Mouse (Mus musculus): ENCODE data around the gene Lst1. TPM values are rescaled to one million over a fixed set of nuclear protein-coding genes. Genes with fewer than 3 reads are reported as not detected.

Lst1 gene
- polyA plus RNA-seq, 1 experiment, result 49.6 TPM

GRCm38 (mm10) chr17:35175968-35176367 is 12.3 kb downstream of the Lst1 start, which contains the start of gene Aif1:
Aif1 (minus strand) TSS chr17:35176068.
- H3K4me1 ChIP-seq (replicated peaks; ENCODE audit: control insufficient read depth, insufficient read depth, low read length), result peaks cover 33% of the 10 kb centered on the region
- no peak within 1 kb of the TSS for H3K27ac ChIP-seq (ENCODE audit: control insufficient read depth, insufficient read depth, low read length)
- no peak within 1 kb of the TSS for H3K4me3 ChIP-seq (ENCODE audit: control insufficient read depth, insufficient read depth, low read length)
- no peak for DNase-seq
- TF ChIP-seq CTCF (IDR thresholded peaks at IDR 0.05; ENCODE audit: borderline replicate concordance, control insufficient read depth, extremely low read depth, insufficient read depth, low read length, poor library complexity) (no peak), POLR2A (IDR thresholded peaks at IDR 0.05; ENCODE audit: control insufficient read depth, extremely low read depth, insufficient read depth, low read length, poor library complexity) (no peak)
- no peaks in the 10 kb centered on the region for H3K27me3 ChIP-seq (ENCODE audit: control insufficient read depth, insufficient read depth, low read length)
- 90% methylated on average over 2 of the region's 2 CpGs for WGBS
- H3K36me3 ChIP-seq (ENCODE audit: control insufficient read depth, insufficient read depth, low read length), result no peaks in the 10 kb centered on the region

- Histone ChIP-seq H3K36me3 (ENCODE audit: control insufficient read depth, insufficient read depth, low read length) (no peaks in the 10 kb centered on the region), H3K27me3 (ENCODE audit: control insufficient read depth, insufficient read depth, low read length) (no peaks in the 10 kb centered on the region), H3K4me1 (replicated peaks; ENCODE audit: control insufficient read depth, insufficient read depth, low read length) (peaks cover 32% of the 10 kb centered on the region), H3K4me3 (ENCODE audit: control insufficient read depth, insufficient read depth, low read length) (no peak overlapping the region), H3K27ac (ENCODE audit: control insufficient read depth, insufficient read depth, low read length) (no peak overlapping the region)
- WGBS, result 72% methylated on average over 6 of the region's 6 CpGs
- DNase-seq, result no peak
- TF ChIP-seq POLR2A (IDR thresholded peaks at IDR 0.05; ENCODE audit: control insufficient read depth, extremely low read depth, insufficient read depth, low read length, poor library complexity) (no peak), CTCF (IDR thresholded peaks at IDR 0.05; ENCODE audit: borderline replicate concordance, control insufficient read depth, extremely low read depth, insufficient read depth, low read length, poor library complexity) (no peak)
Measured at GRCm38 (mm10) chr17:35175382-35175781, 12.9 kb downstream of the Lst1 start.

- H3K36me3 ChIP-seq (ENCODE audit: control insufficient read depth, insufficient read depth, low read length), result no peaks in the 10 kb centered on the region
- no peak overlapping the region; the same call in 1 of the 2 replicates for H3K27ac ChIP-seq (ENCODE audit: control insufficient read depth, insufficient read depth, low read length)
- 70% methylated on average over 8 of the region's 8 CpGs for WGBS
Measured at GRCm38 (mm10) chr17:35174201-35174977, 13.8 kb downstream of the Lst1 start.

DNA sequence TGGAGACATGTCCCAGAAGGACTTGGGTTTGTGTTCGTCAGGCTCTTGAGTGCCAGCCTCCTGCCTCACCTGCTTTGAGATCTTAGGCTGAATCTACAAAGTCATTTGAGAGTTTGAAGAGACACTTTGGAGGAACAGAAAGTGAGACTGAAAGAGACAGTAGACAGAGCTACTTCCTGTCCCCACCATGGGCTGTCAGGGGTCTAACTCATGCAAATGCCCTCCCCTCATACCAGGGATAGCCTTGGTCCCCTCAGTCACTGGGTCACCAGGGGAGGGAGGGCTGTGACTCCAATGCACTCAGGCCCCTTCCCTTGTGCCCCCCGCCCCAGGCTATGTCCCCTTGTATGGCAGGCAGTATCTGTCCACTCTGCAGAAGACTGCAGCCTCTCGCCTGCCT is 14.9 kb downstream of the Lst1 start:
- no peak overlapping the region for H3K4me3 ChIP-seq (ENCODE audit: control insufficient read depth, insufficient read depth, low read length)

More at GRCm38 (mm10) chr17:35174201-35174977, 13.8 kb downstream of the Lst1 start:
- no peaks in the 10 kb centered on the region for H3K27me3 ChIP-seq (ENCODE audit: control insufficient read depth, insufficient read depth, low read length)
- no peak for TF ChIP-seq POLR2A (IDR thresholded peaks at IDR 0.05; ENCODE audit: control insufficient read depth, extremely low read depth, insufficient read depth, low read length, poor library complexity)
- no peak for TF ChIP-seq CTCF (IDR thresholded peaks at IDR 0.05; ENCODE audit: borderline replicate concordance, control insufficient read depth, extremely low read depth, insufficient read depth, low read length, poor library complexity)
- H3K4me3 ChIP-seq (ENCODE audit: control insufficient read depth, insufficient read depth, low read length), result no peak overlapping the region
- no peak for DNase-seq
- H3K4me1 ChIP-seq (replicated peaks; ENCODE audit: control insufficient read depth, insufficient read depth, low read length), result peaks cover 27% of the 10 kb centered on the region

DNA sequence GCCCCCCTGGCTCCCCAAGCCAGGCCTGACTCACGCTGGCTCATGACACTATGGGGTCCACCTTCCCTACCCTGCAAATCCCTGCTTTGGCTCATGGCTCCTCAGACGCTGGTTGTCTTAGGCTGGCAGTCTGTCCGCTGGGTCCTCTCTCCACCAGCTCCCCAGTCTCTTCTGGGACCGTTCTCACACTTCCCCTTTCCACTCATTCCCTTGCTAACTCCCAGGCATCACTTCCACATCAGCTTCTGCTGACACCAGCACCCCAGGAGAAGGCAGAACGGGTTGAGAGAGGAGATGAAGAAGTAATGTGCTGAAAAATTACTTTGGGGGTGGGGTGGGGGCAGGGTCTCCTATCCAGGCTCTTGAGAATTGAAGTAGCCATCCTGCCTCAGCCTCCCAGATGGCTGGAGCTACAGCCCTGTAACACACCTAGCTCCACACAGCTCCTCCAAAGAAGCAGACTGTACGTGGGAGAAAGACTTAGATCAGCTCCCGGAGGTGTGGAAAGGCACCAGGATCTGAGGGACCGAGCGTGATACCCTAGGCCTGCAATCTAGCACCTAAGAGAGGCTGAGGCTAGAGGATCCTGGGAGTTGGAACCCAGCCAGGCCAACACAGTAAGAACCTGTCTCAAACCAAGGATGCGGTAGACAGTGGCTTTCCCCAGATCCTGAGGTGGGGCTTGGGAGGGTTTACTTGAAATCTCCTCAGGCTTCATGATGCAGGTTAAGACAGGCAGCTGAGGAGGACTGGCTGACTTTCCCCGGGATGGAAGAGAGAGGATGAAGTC is 15.6 kb downstream of the Lst1 start:
- peaks cover 28% of the 10 kb centered on the region for H3K4me1 ChIP-seq (replicated peaks; ENCODE audit: control insufficient read depth, insufficient read depth, low read length)
- WGBS, result 64% methylated on average over 11 of the region's 11 CpGs
- no peaks in the 10 kb centered on the region for H3K27me3 ChIP-seq (ENCODE audit: control insufficient read depth, insufficient read depth, low read length)
- no peak for DNase-seq
- 0 out of 2 replicates have a peak overlapping the region, but pooled peaks have one; percentile 3 for H3K4me3 ChIP-seq (ENCODE audit: control insufficient read depth, insufficient read depth, low read length)
- no peak for TF ChIP-seq CTCF (IDR thresholded peaks at IDR 0.05; ENCODE audit: borderline replicate concordance, control insufficient read depth, extremely low read depth, insufficient read depth, low read length, poor library complexity)
- TF ChIP-seq POLR2A (IDR thresholded peaks at IDR 0.05; ENCODE audit: control insufficient read depth, extremely low read depth, insufficient read depth, low read length, poor library complexity), result no peak
- H3K36me3 ChIP-seq (ENCODE audit: control insufficient read depth, insufficient read depth, low read length), result no peaks in the 10 kb centered on the region
- peak overlapping the region; percentile 87 for H3K27ac ChIP-seq (ENCODE audit: control insufficient read depth, insufficient read depth, low read length)

More for the DNA sequence above, 14.9 kb downstream of the Lst1 start:
- no peak for TF ChIP-seq CTCF (IDR thresholded peaks at IDR 0.05; ENCODE audit: borderline replicate concordance, control insufficient read depth, extremely low read depth, insufficient read depth, low read length, poor library complexity)
- TF ChIP-seq POLR2A (IDR thresholded peaks at IDR 0.05; ENCODE audit: control insufficient read depth, extremely low read depth, insufficient read depth, low read length, poor library complexity), result no peak
- no peaks in the 10 kb centered on the region for H3K36me3 ChIP-seq (ENCODE audit: control insufficient read depth, insufficient read depth, low read length)
- H3K27me3 ChIP-seq (ENCODE audit: control insufficient read depth, insufficient read depth, low read length), result no peaks in the 10 kb centered on the region
- H3K4me1 ChIP-seq (replicated peaks; ENCODE audit: control insufficient read depth, insufficient read depth, low read length), result peaks cover 28% of the 10 kb centered on the region
- no peak for DNase-seq
- H3K27ac ChIP-seq (ENCODE audit: control insufficient read depth, insufficient read depth, low read length), result peak overlapping the region; percentile 87
- 56% methylated on average over 3 of the region's 3 CpGs for WGBS

DNA sequence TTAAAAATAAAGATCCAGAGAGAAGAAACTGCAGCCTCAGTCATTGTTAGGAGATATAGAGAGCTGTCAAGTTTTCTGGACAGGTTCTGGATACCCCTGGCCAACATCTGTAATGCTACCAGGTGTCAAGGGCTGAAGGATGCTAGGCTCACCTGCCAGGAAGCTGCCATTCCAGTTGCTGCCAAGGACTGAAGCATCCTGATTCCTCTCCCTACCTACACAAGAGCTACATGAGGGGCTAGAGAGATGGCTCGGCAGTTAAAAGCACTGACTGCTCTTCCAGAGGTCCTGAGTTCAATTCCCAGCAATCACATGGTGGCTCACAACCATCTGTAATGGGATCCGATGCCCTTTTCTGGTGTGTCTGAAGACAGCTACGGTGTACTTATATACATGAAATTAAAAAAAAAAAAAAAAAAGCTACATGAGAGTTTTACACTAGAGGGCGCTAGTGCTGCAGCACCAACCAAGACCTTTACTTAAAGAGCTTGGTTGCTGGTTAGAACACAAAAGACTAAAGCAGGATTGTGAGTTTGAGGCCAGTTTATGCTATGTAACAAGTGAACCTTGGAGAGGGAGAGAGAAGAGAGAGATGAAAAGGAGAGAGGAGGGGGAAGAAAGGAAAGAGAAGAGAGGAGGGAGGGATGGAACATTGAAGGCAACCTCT is 19.6 kb downstream of the Lst1 start:
- Histone ChIP-seq H3K36me3 (ENCODE audit: control insufficient read depth, insufficient read depth, low read length) (no peaks in the 10 kb centered on the region), H3K27ac (ENCODE audit: control insufficient read depth, insufficient read depth, low read length) (no peak overlapping the region), H3K4me1 (replicated peaks; ENCODE audit: control insufficient read depth, insufficient read depth, low read length) (peaks cover 25% of the 10 kb centered on the region), H3K4me3 (ENCODE audit: control insufficient read depth, insufficient read depth, low read length) (no peak overlapping the region), H3K27me3 (ENCODE audit: control insufficient read depth, insufficient read depth, low read length) (no peaks in the 10 kb centered on the region)
- no peak for TF ChIP-seq POLR2A (IDR thresholded peaks at IDR 0.05; ENCODE audit: control insufficient read depth, extremely low read depth, insufficient read depth, low read length, poor library complexity)
- TF ChIP-seq CTCF (IDR thresholded peaks at IDR 0.05; ENCODE audit: borderline replicate concordance, control insufficient read depth, extremely low read depth, insufficient read depth, low read length, poor library complexity), result no peak
- WGBS, result 10% methylated on average over 4 of the region's 4 CpGs
- DNase-seq, result no peak
